ENCODE assay signal across 8 mouse cellular contexts in genomic region chr6:146633629-146634014, GRCm38 (mm10). TPM values are rescaled to one million over a fixed set of nuclear protein-coding genes. Genes with fewer than 3 reads are reported as not detected.
DNase-seq lines count a peak whose midpoint lies in the region; ATAC-seq lines count a peak whose summit lies in the region.

No protein-coding gene starts in this region.

- peaks cover 2% of the 10 kb centered on the region; the same call in 1 of the 2 replicates for H3K4me1 ChIP-seq in forebrain, embryonic 11.5 days (replicated peaks; ENCODE audit: control insufficient read depth, insufficient read depth, low read length)
- H3K4me1 ChIP-seq in hindbrain, embryonic 12.5 days = peaks cover 11% of the 10 kb centered on the region
- H3K4me1 ChIP-seq in lung, embryonic 16.5 days (replicated peaks; ENCODE audit: control insufficient read depth, insufficient read depth, low read length) = 0 out of 2 replicates have a peak, but pooled peaks cover 2% of the 10 kb centered on the region
- H3K4me1 ChIP-seq in stomach, embryonic 14.5 days (ENCODE audit: control insufficient read depth, insufficient read depth, low read length) = peaks cover 11% of the 10 kb centered on the region; the same call in 1 of the 2 replicates

- DNase-seq in 416B (ENCODE audit: low read depth) (peak; percentile 72), MN1 (ENCODE audit: low spot score) (peak; percentile 34)
- DNase-seq in forebrain, embryonic 11.5 days (ENCODE audit: low spot score) = peak; percentile 55
- DNase-seq in layer of hippocampus, postnatal 10 days (ENCODE audit: low spot score in 2 of 2) = peak; percentile 34 to 55
- no peak for DNase-seq in adrenal gland, postnatal 4 days (ENCODE audit: low spot score in 2 of 2)

- H3K4me2 ChIP-seq in forebrain, embryonic 11.5 days (ENCODE audit: low read depth, low read length, severe bottlenecking) = peak overlapping the region; percentile 58
- peak overlapping the region; percentile 60 for H3K4me2 ChIP-seq in hindbrain, embryonic 12.5 days (replicated peaks)
- peak overlapping the region; percentile 72 for H3K4me2 ChIP-seq in lung, embryonic 16.5 days (ENCODE audit: low read depth, low read length)
- peak overlapping the region; percentile 70 for H3K4me2 ChIP-seq in stomach, embryonic 14.5 days (replicated peaks; ENCODE audit: low read depth, low read length)

- H3K36me3 ChIP-seq in forebrain, embryonic 11.5 days (ENCODE audit: control insufficient read depth, insufficient read depth, low read length) = no peaks in the 10 kb centered on the region
- H3K36me3 ChIP-seq in hindbrain, embryonic 12.5 days = no peaks in the 10 kb centered on the region
- H3K36me3 ChIP-seq in lung, embryonic 16.5 days (ENCODE audit: control insufficient read depth, insufficient read depth, low read length) = no peaks in the 10 kb centered on the region
- H3K36me3 ChIP-seq in stomach, embryonic 14.5 days (ENCODE audit: control insufficient read depth, insufficient read depth, low read length) = no peaks in the 10 kb centered on the region

- H3K9me3 ChIP-seq in forebrain, embryonic 11.5 days (ENCODE audit: control insufficient read depth, low read length) = no peaks in the 10 kb centered on the region
- no peaks in the 10 kb centered on the region for H3K9me3 ChIP-seq in hindbrain, embryonic 12.5 days (replicated peaks)
- no peaks in the 10 kb centered on the region for H3K9me3 ChIP-seq in lung, embryonic 16.5 days (ENCODE audit: control insufficient read depth, low read length)
- H3K9me3 ChIP-seq in stomach, embryonic 14.5 days (ENCODE audit: control insufficient read depth, low read depth, low read length) = no peaks in the 10 kb centered on the region

- peak overlapping the region; percentile 69 for H3K9ac ChIP-seq in forebrain, embryonic 11.5 days (ENCODE audit: low read length)
- H3K9ac ChIP-seq in hindbrain, embryonic 12.5 days = peak overlapping the region; percentile 76
- H3K9ac ChIP-seq in lung, embryonic 16.5 days (ENCODE audit: low read length) = peak overlapping the region; percentile 86
- H3K9ac ChIP-seq in stomach, embryonic 14.5 days (replicated peaks; ENCODE audit: low read depth, low read length) = peak overlapping the region; percentile 61

- 7% methylated on average over 14 of the region's 14 CpGs for WGBS in forebrain, embryonic 11.5 days
- WGBS in hindbrain, embryonic 12.5 days = 13% methylated on average over 14 of the region's 14 CpGs
- WGBS in lung, embryonic 16.5 days = 11% methylated on average over 14 of the region's 14 CpGs
- 10% methylated on average over 14 of the region's 14 CpGs for WGBS in stomach, embryonic 14.5 days

- H3K4me3 ChIP-seq in forebrain, embryonic 11.5 days (ENCODE audit: low read depth, low read length) = peak overlapping the region; percentile 70
- H3K4me3 ChIP-seq in hindbrain, embryonic 12.5 days = peak overlapping the region; percentile 67
- peak overlapping the region; percentile 82 for H3K4me3 ChIP-seq in lung, embryonic 16.5 days (ENCODE audit: low read length)
- peak overlapping the region; percentile 71 for H3K4me3 ChIP-seq in stomach, embryonic 14.5 days (ENCODE audit: low read depth, low read length)

- no peaks in the 10 kb centered on the region for H3K27me3 ChIP-seq in forebrain, embryonic 11.5 days (ENCODE audit: control insufficient read depth, insufficient read depth, low read length)
- H3K27me3 ChIP-seq in hindbrain, embryonic 12.5 days = no peaks in the 10 kb centered on the region
- no peaks in the 10 kb centered on the region for H3K27me3 ChIP-seq in lung, embryonic 16.5 days (ENCODE audit: control insufficient read depth, insufficient read depth, low read depth, low read length)
- H3K27me3 ChIP-seq in stomach, embryonic 14.5 days (ENCODE audit: control insufficient read depth, insufficient read depth, low read length) = no peaks in the 10 kb centered on the region

- ATAC-seq in forebrain, embryonic 11.5 days (replicated peaks; ENCODE audit: low FRiP score) = peak; percentile 57; the same call in 1 of the 2 replicates
- peak; percentile 42; the same call in 1 of the 2 replicates for ATAC-seq in hindbrain, embryonic 12.5 days (ENCODE audit: low FRiP score)
- 0 out of 2 replicates have a peak, but pooled peaks have one; percentile 17 for ATAC-seq in lung, embryonic 16.5 days (ENCODE audit: low read depth)
- no peak for ATAC-seq in stomach, embryonic 14.5 days (ENCODE audit: insufficient number of reproducible peaks, insufficient read depth, low FRiP score, low read depth)

- peak overlapping the region; percentile 53; the same call in 1 of the 2 replicates for H3K27ac ChIP-seq in forebrain, embryonic 11.5 days (ENCODE audit: low read depth, low read length)
- H3K27ac ChIP-seq in hindbrain, embryonic 12.5 days = peak overlapping the region; percentile 83
- H3K27ac ChIP-seq in lung, embryonic 16.5 days (ENCODE audit: low read length) = peak overlapping the region; percentile 74; the same call in 1 of the 2 replicates
- H3K27ac ChIP-seq in stomach, embryonic 14.5 days (ENCODE audit: low read length) = peak overlapping the region; percentile 82; the same call in 1 of the 2 replicates

RNA-seq across cellular contexts. Expression of gene Med21, which starts 8.7 kb away (rescaled TPM):
- polyA plus RNA-seq in forebrain, embryonic 11.5 days (2014; fragmentation: Nextera tagmentation; extraction: Ambion mirVana) = 120 and 132 TPM in 2 replicates
- 106 and 116 TPM in 2 replicates for polyA plus RNA-seq in hindbrain, embryonic 12.5 days (2016; fragmentation: Nextera tagmentation; extraction: Ambion mirVana)
- 10 to 100 TPM; 41.1 to 46.1 TPM for total RNA-seq in layer of hippocampus, postnatal 10 days (2021)
- 146 and 159 TPM in 2 replicates for polyA plus RNA-seq in lung, embryonic 16.5 days (2015; fragmentation: Nextera tagmentation; extraction: Ambion mirVana)
- polyA plus RNA-seq in stomach, embryonic 14.5 days (2014; fragmentation: Nextera tagmentation; extraction: Ambion mirVana) = 137 and 146 TPM in 2 replicates
- total RNA-seq in adrenal gland, postnatal 4 days (2021) = 10 to 100 TPM; 60.3 to 69.7 TPM

RNA-seq across cellular contexts. Expression of gene Tm7sf3, which starts 9.0 kb away (rescaled TPM):
- polyA plus RNA-seq in forebrain, embryonic 11.5 days (2014; fragmentation: Nextera tagmentation; extraction: Ambion mirVana) = 25.4 and 26.5 TPM in 2 replicates
- 28.2 and 32.4 TPM in 2 replicates for polyA plus RNA-seq in hindbrain, embryonic 12.5 days (2016; fragmentation: Nextera tagmentation; extraction: Ambion mirVana)
- total RNA-seq in layer of hippocampus, postnatal 10 days (2021) = 10 to 100 TPM; 38.8 to 42.2 TPM
- polyA plus RNA-seq in lung, embryonic 16.5 days (2015; fragmentation: Nextera tagmentation; extraction: Ambion mirVana) = 27.0 and 29.9 TPM in 2 replicates
- polyA plus RNA-seq in stomach, embryonic 14.5 days (2014; fragmentation: Nextera tagmentation; extraction: Ambion mirVana) = 31.7 and 34.2 TPM in 2 replicates
- 10 to 100 TPM; 59.8 to 66.3 TPM for total RNA-seq in adrenal gland, postnatal 4 days (2021)

RNA-seq across cellular contexts. Expression of gene Ints13, which starts 56.0 kb away (rescaled TPM):
- polyA plus RNA-seq in forebrain, embryonic 11.5 days (2014; fragmentation: Nextera tagmentation; extraction: Ambion mirVana) = 89.0 and 92.0 TPM in 2 replicates
- 83.3 and 84.3 TPM in 2 replicates for polyA plus RNA-seq in hindbrain, embryonic 12.5 days (2016; fragmentation: Nextera tagmentation; extraction: Ambion mirVana)
- 10 to 100 TPM; 37.6 to 41.0 TPM for total RNA-seq in layer of hippocampus, postnatal 10 days (2021)
- polyA plus RNA-seq in lung, embryonic 16.5 days (2015; fragmentation: Nextera tagmentation; extraction: Ambion mirVana) = 69.9 and 71.2 TPM in 2 replicates
- polyA plus RNA-seq in stomach, embryonic 14.5 days (2014; fragmentation: Nextera tagmentation; extraction: Ambion mirVana) = 58.0 and 58.6 TPM in 2 replicates
- total RNA-seq in adrenal gland, postnatal 4 days (2021) = 10 to 100 TPM; 38.6 to 46.6 TPM

RNA-seq across cellular contexts. Expression of gene Fgfr1op2, which starts 56.6 kb away (rescaled TPM):
- 83.8 and 85.6 TPM in 2 replicates for polyA plus RNA-seq in forebrain, embryonic 11.5 days (2014; fragmentation: Nextera tagmentation; extraction: Ambion mirVana)
- polyA plus RNA-seq in hindbrain, embryonic 12.5 days (2016; fragmentation: Nextera tagmentation; extraction: Ambion mirVana) = 67.0 and 73.9 TPM in 2 replicates
- 10 to 100 TPM; 54.6 to 58.8 TPM for total RNA-seq in layer of hippocampus, postnatal 10 days (2021)
- 102 and 109 TPM in 2 replicates for polyA plus RNA-seq in lung, embryonic 16.5 days (2015; fragmentation: Nextera tagmentation; extraction: Ambion mirVana)
- polyA plus RNA-seq in stomach, embryonic 14.5 days (2014; fragmentation: Nextera tagmentation; extraction: Ambion mirVana) = 102 and 105 TPM in 2 replicates
- total RNA-seq in adrenal gland, postnatal 4 days (2021) = 10 to 100 TPM; 78.4 to 79.2 TPM

Comparison
In these comparisons a context has a peak if more than half of its experiments do, and no peak if none do; other contexts are left out.
1. DNase-seq: peak in 416B (single experiment), MN1 (single experiment), forebrain, embryonic 11.5 days (single experiment) and layer of hippocampus, postnatal 10 days (2 of 2); none in adrenal gland, postnatal 4 days (0 of 2).
2. Peak in every context shown above with its lines, with median percentiles within 50 percentile points of each other: H3K27ac ChIP-seq, H3K4me2 ChIP-seq, H3K4me3 ChIP-seq and H3K9ac ChIP-seq.